Mouse (Mus musculus): ENCODE results near the gene Apbb2.

DNA sequence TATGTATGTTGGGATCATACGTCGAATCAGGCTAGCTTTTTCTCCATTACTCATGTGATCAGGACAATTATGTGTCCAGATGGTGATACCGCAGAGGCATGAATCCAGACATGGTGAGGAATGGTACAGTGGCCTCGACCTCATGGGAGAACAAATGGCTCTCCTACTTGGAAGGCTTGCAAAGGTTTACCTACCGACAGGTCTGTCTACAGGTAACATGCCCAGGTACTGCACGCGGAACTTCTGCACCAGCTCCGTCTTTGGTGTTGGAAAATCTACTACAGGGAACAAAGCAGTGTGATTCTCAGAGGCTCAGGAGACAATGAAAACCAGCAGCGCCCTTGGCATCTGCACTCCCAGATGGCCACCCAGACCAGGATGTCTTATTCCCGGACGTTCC, 307.8 kb downstream of the Apbb2 start:
- no peak for TF ChIP-seq GATA1 (IDR thresholded peaks at IDR 0.05; ENCODE audit: borderline replicate concordance, low read length)
- no peak for TF ChIP-seq FLI1 (IDR thresholded peaks at IDR 0.05; ENCODE audit: low read length)
